ENCODE assay signal across 8 mouse cellular contexts in genomic region chr5:24045998-24046631, GRCm38 (mm10). TPM values are rescaled to one million over a fixed set of nuclear protein-coding genes. Genes with fewer than 3 reads are reported as not detected.
DNase-seq lines count a peak whose midpoint lies in the region; ATAC-seq lines count a peak whose summit lies in the region.

No protein-coding gene starts in this region.

- WGBS in embryonic facial prominence, embryonic 13.5 days: 28% methylated on average over 4 of the region's 4 CpGs
- WGBS in embryonic facial prominence, embryonic 10.5 days: 67% methylated on average over 4 of the region's 4 CpGs
- 53% methylated on average over 4 of the region's 4 CpGs for WGBS in neural tube, embryonic 14.5 days

- peak overlapping the region; percentile 19; the same call in 1 of the 2 replicates for H3K4me2 ChIP-seq in embryonic facial prominence, embryonic 13.5 days
- H3K4me2 ChIP-seq in neural tube, embryonic 14.5 days (ENCODE audit: low read depth, low read length): no peak overlapping the region

- no peaks in the 10 kb centered on the region; the same call in 1 of the 2 replicates for H3K9me3 ChIP-seq in embryonic facial prominence, embryonic 13.5 days
- no peaks in the 10 kb centered on the region for H3K9me3 ChIP-seq in embryonic facial prominence, embryonic 10.5 days
- no peaks in the 10 kb centered on the region for H3K9me3 ChIP-seq in neural tube, embryonic 14.5 days (ENCODE audit: control insufficient read depth, low read length)

- ATAC-seq in embryonic facial prominence, embryonic 13.5 days (ENCODE audit: insufficient number of reproducible peaks, insufficient read depth, low FRiP score, low TSS enrichment, low read depth): peak; percentile 62; the same call in 1 of the 2 replicates
- ATAC-seq in neural tube, embryonic 14.5 days (ENCODE audit: low read depth): peak; percentile 51

- no peak for DNase-seq in embryonic facial prominence, embryonic 10.5 days (ENCODE audit: low spot score)
- DNase-seq in neural tube, embryonic 10.5 days (ENCODE audit: extremely low spot score, low spot score): no peak
- DNase-seq in layer of hippocampus, postnatal 36 days: peak; percentile 32 to 43
- DNase-seq in telencephalon, adult 2 months (ENCODE audit: low read depth, low spot score): peak; percentile 81
- no peak for DNase-seq in gastrocnemius, postnatal 36 days
- no peak for DNase-seq in urinary bladder, adult 2 months (ENCODE audit: low spot score)

- no peak overlapping the region for H3K9ac ChIP-seq in embryonic facial prominence, embryonic 13.5 days
- no peak overlapping the region for H3K9ac ChIP-seq in neural tube, embryonic 14.5 days (replicated peaks; ENCODE audit: low read depth, low read length)

- peak overlapping the region; percentile 86 for H3K27ac ChIP-seq in embryonic facial prominence, embryonic 13.5 days
- no peak overlapping the region for H3K27ac ChIP-seq in embryonic facial prominence, embryonic 10.5 days (replicated peaks)
- H3K27ac ChIP-seq in neural tube, embryonic 14.5 days (ENCODE audit: low read depth, low read length): no peak overlapping the region

- H3K27me3 ChIP-seq in embryonic facial prominence, embryonic 13.5 days: no peaks in the 10 kb centered on the region
- H3K27me3 ChIP-seq in embryonic facial prominence, embryonic 10.5 days (replicated peaks; ENCODE audit: low read depth, poor library complexity, severe bottlenecking): no peaks in the 10 kb centered on the region
- H3K27me3 ChIP-seq in neural tube, embryonic 14.5 days (ENCODE audit: control insufficient read depth, insufficient read depth, low read length): no peaks in the 10 kb centered on the region

- no peak overlapping the region for H3K4me3 ChIP-seq in embryonic facial prominence, embryonic 13.5 days
- H3K4me3 ChIP-seq in embryonic facial prominence, embryonic 10.5 days: no peak overlapping the region
- no peak overlapping the region for H3K4me3 ChIP-seq in neural tube, embryonic 14.5 days (ENCODE audit: low read depth, low read length)

- no peaks in the 10 kb centered on the region for H3K36me3 ChIP-seq in embryonic facial prominence, embryonic 13.5 days
- no peaks in the 10 kb centered on the region for H3K36me3 ChIP-seq in embryonic facial prominence, embryonic 10.5 days (replicated peaks)
- H3K36me3 ChIP-seq in neural tube, embryonic 14.5 days (ENCODE audit: control insufficient read depth, insufficient read depth, low read length): no peaks in the 10 kb centered on the region

- intact Hi-C loops in gastrocnemius, postnatal 36 days (cut with DNase I): no loop called here

- peaks cover 11% of the 10 kb centered on the region; the same call in 1 of the 2 replicates for H3K4me1 ChIP-seq in embryonic facial prominence, embryonic 13.5 days
- no peaks in the 10 kb centered on the region for H3K4me1 ChIP-seq in embryonic facial prominence, embryonic 10.5 days
- H3K4me1 ChIP-seq in neural tube, embryonic 14.5 days (ENCODE audit: control insufficient read depth, insufficient read depth, low read length): 0 out of 2 replicates have a peak, but pooled peaks cover 2% of the 10 kb centered on the region

RNA-seq across cellular contexts. Expression of gene Fam126a, which starts 15.6 kb away (rescaled TPM):
- polyA plus RNA-seq in embryonic facial prominence, embryonic 13.5 days (2015; fragmentation: Nextera tagmentation; extraction: Ambion mirVana): 27.1 and 30.0 TPM in 2 replicates
- polyA plus RNA-seq in embryonic facial prominence, embryonic 10.5 days (2016; fragmentation: Nextera tagmentation; extraction: Ambion mirVana): 25.9 and 26.9 TPM in 2 replicates
- 31.1 and 42.3 TPM in 2 replicates for polyA plus RNA-seq in neural tube, embryonic 14.5 days (2014; fragmentation: Nextera tagmentation; extraction: Ambion mirVana)
- total RNA-seq in layer of hippocampus, postnatal 36 days (2021): 10 to 100 TPM; 28.1 to 28.7 TPM
- 1 to 10 TPM; 5.2 to 7.2 TPM for total RNA-seq in gastrocnemius, postnatal 36 days (2021)
- 16.7 and 17.6 TPM in 2 replicates for polyA plus RNA-seq in urinary bladder, adult 2 months (2012; rRNA removed)

RNA-seq across cellular contexts. Expression of gene Klhl7, which starts 54.3 kb away (rescaled TPM):
- 58.0 and 63.4 TPM in 2 replicates for polyA plus RNA-seq in embryonic facial prominence, embryonic 13.5 days (2015; fragmentation: Nextera tagmentation; extraction: Ambion mirVana)
- polyA plus RNA-seq in embryonic facial prominence, embryonic 10.5 days (2016; fragmentation: Nextera tagmentation; extraction: Ambion mirVana): 61.2 and 64.4 TPM in 2 replicates
- polyA plus RNA-seq in neural tube, embryonic 14.5 days (2014; fragmentation: Nextera tagmentation; extraction: Ambion mirVana): 156 and 162 TPM in 2 replicates
- total RNA-seq in layer of hippocampus, postnatal 36 days (2021): 100 to 1,000 TPM in 1 of 2 experiments, 10 to 100 TPM in 1; 98.6 to 104 TPM
- 10 to 100 TPM; 28.8 to 35.7 TPM for total RNA-seq in gastrocnemius, postnatal 36 days (2021)
- 30.1 and 30.8 TPM in 2 replicates for polyA plus RNA-seq in urinary bladder, adult 2 months (2012; rRNA removed)

Comparison
In these comparisons a context has a peak if more than half of its experiments do, and no peak if none do; other contexts are left out.
1. DNase-seq: peak in layer of hippocampus, postnatal 36 days (2 of 2) and telencephalon, adult 2 months (single experiment); none in embryonic facial prominence, embryonic 10.5 days (single experiment), neural tube, embryonic 10.5 days (single experiment), gastrocnemius, postnatal 36 days (0 of 2) and urinary bladder, adult 2 months (single experiment).